Comparison of ENCODE assay signal across 17 mouse cellular contexts in the genomic region with DNA sequence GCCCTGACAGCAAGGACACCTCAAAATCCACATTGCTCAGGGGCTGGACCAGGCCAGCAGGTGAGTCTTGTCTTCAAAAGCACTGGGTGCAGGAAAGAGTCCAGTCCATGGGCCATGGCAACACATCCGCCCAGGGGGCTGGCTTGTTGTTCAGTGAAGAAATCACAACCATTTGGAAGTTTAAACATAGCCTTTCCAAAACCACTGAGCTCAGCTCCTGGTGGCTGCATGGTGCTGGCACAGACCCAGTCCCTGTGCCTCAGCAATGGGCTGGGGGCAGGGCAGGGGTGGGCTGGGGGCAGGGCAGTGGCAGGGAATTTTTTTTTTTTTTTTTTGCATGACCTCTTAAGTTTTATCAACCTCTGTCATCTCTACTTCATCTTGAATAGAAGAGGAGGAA.
A peak's percentile ranks its signal among the peaks of the same experiment; 100 is the strongest.
DNase-seq lines count a peak whose midpoint lies in the region; ATAC-seq and TF ChIP-seq lines count a peak whose summit lies in the region.
"Had no signal": no experiment of that assay in that cellular context is flagged by ENCODE, and none has a peak within 500 bp of the region (broad histone marks: within the 10 kb centered on the region; RNA-seq: fewer than 3 reads in every experiment).

No protein-coding gene starts in this region.

- ATAC-seq in embryonic facial prominence, embryonic 13.5 days (ENCODE audit: insufficient number of reproducible peaks, insufficient read depth, low FRiP score, low TSS enrichment, low read depth), result no peak
- no peak for ATAC-seq in intestine, embryonic 14.5 days (replicated peaks; ENCODE audit: low FRiP score, low TSS enrichment, low read depth)
- ATAC-seq in intestine, postnatal 0 days, result no peak
- ATAC-seq in stomach, embryonic 14.5 days (ENCODE audit: insufficient number of reproducible peaks, insufficient read depth, low FRiP score, low read depth), result no peak
- ATAC-seq in megakaryocyte-erythroid progenitor cell, adult 5-6 weeks (replicated peaks; ENCODE audit: low FRiP score, low TSS enrichment, poor library complexity, severe bottlenecking), result no peak
- ATAC-seq: midbrain, embryonic 15.5 days had no signal

- H3K27ac ChIP-seq in embryonic facial prominence, embryonic 13.5 days, result peak overlapping the region; percentile 49; the same call in 1 of the 2 replicates
- no peak overlapping the region for H3K27ac ChIP-seq in embryonic facial prominence, embryonic 10.5 days (replicated peaks)
- H3K27ac ChIP-seq in intestine, embryonic 14.5 days (ENCODE audit: low read depth), result peak overlapping the region; percentile 66; the same call in 1 of the 2 replicates
- H3K27ac ChIP-seq in intestine, postnatal 0 days (ENCODE audit: low read depth, low read length), result no peak overlapping the region
- peak overlapping the region; percentile 76 for H3K27ac ChIP-seq in stomach, embryonic 14.5 days (ENCODE audit: low read length)
- H3K27ac ChIP-seq: forebrain, embryonic 12.5 days; macrophage; midbrain, embryonic 15.5 days; neural tube, embryonic 12.5 days had no signal

- no peak overlapping the region for H3K4me2 ChIP-seq in embryonic facial prominence, embryonic 13.5 days
- no peak overlapping the region for H3K4me2 ChIP-seq in intestine, embryonic 14.5 days (ENCODE audit: low read length)
- no peak overlapping the region for H3K4me2 ChIP-seq in intestine, postnatal 0 days (replicated peaks; ENCODE audit: low read depth)
- no peak overlapping the region for H3K4me2 ChIP-seq in stomach, embryonic 14.5 days (replicated peaks; ENCODE audit: low read depth, low read length)
- H3K4me2 ChIP-seq: forebrain, embryonic 12.5 days; midbrain, embryonic 15.5 days; neural tube, embryonic 12.5 days had no signal

- no peaks in the 10 kb centered on the region for H3K36me3 ChIP-seq in embryonic facial prominence, embryonic 13.5 days
- peaks cover 11% of the 10 kb centered on the region; the same call in 1 of the 2 replicates for H3K36me3 ChIP-seq in embryonic facial prominence, embryonic 10.5 days (replicated peaks)
- no peaks in the 10 kb centered on the region for H3K36me3 ChIP-seq in intestine, embryonic 14.5 days (ENCODE audit: control insufficient read depth, insufficient read depth, low read length)
- H3K36me3 ChIP-seq in intestine, postnatal 0 days (ENCODE audit: control insufficient read depth, insufficient read depth), result 0 out of 2 replicates have a peak, but pooled peaks cover 3% of the 10 kb centered on the region
- H3K36me3 ChIP-seq in stomach, embryonic 14.5 days (ENCODE audit: control insufficient read depth, insufficient read depth, low read length), result 0 out of 2 replicates have a peak, but pooled peaks cover 3% of the 10 kb centered on the region
- H3K36me3 ChIP-seq: midbrain, embryonic 15.5 days had no signal

- H3K27me3 ChIP-seq in embryonic facial prominence, embryonic 13.5 days, result no peaks in the 10 kb centered on the region
- 0 out of 2 replicates have a peak, but pooled peaks cover 3% of the 10 kb centered on the region for H3K27me3 ChIP-seq in embryonic facial prominence, embryonic 10.5 days (replicated peaks; ENCODE audit: low read depth, poor library complexity, severe bottlenecking)
- no peaks in the 10 kb centered on the region for H3K27me3 ChIP-seq in intestine, embryonic 14.5 days (replicated peaks; ENCODE audit: control insufficient read depth, insufficient read depth, low read length)
- no peaks in the 10 kb centered on the region for H3K27me3 ChIP-seq in intestine, postnatal 0 days (replicated peaks; ENCODE audit: control insufficient read depth, insufficient read depth, low read length)
- H3K27me3 ChIP-seq in stomach, embryonic 14.5 days (ENCODE audit: control insufficient read depth, insufficient read depth, low read length), result no peaks in the 10 kb centered on the region
- H3K27me3 ChIP-seq: forebrain, embryonic 12.5 days; neural tube, embryonic 12.5 days had no signal

- no peak for DNase-seq in embryonic facial prominence, embryonic 10.5 days (ENCODE audit: low spot score)
- no peak for DNase-seq in intestine, embryonic 14.5 days (ENCODE audit: low spot score)
- DNase-seq in lung, postnatal 4 days, result peak; percentile 44 to 64
- DNase-seq in lung, postnatal 25 days (ENCODE audit: low spot score), result no peak
- DNase-seq: adrenal gland, postnatal 10 days; cerebellum, adult 2 months; layer of hippocampus, adult 9-11 months; right cerebral cortex, postnatal 4 days; thymus, postnatal 4 days had no signal

- H3K9ac ChIP-seq in embryonic facial prominence, embryonic 13.5 days, result no peak overlapping the region
- no peak overlapping the region for H3K9ac ChIP-seq in intestine, embryonic 14.5 days (ENCODE audit: low read length)
- no peak overlapping the region; the same call in 1 of the 2 replicates for H3K9ac ChIP-seq in intestine, postnatal 0 days (ENCODE audit: low read depth, low read length)
- no peak overlapping the region for H3K9ac ChIP-seq in stomach, embryonic 14.5 days (replicated peaks; ENCODE audit: low read depth, low read length)
- H3K9ac ChIP-seq: forebrain, embryonic 12.5 days; midbrain, embryonic 15.5 days; neural tube, embryonic 12.5 days had no signal

- WGBS in embryonic facial prominence, embryonic 13.5 days, result 67% methylated on average over 1 of the region's 1 CpGs
- 74% methylated on average over 1 of the region's 1 CpGs for WGBS in embryonic facial prominence, embryonic 10.5 days
- 68% methylated on average over 1 of the region's 1 CpGs for WGBS in intestine, embryonic 14.5 days
- WGBS in intestine, postnatal 0 days, result 61% methylated on average over 1 of the region's 1 CpGs
- 73% methylated on average over 1 of the region's 1 CpGs for WGBS in stomach, embryonic 14.5 days

- peaks cover 31% of the 10 kb centered on the region for H3K4me1 ChIP-seq in embryonic facial prominence, embryonic 13.5 days
- peaks cover 52% of the 10 kb centered on the region for H3K4me1 ChIP-seq in embryonic facial prominence, embryonic 10.5 days
- peaks cover 18% of the 10 kb centered on the region for H3K4me1 ChIP-seq in intestine, embryonic 14.5 days (replicated peaks; ENCODE audit: control insufficient read depth, insufficient read depth, low read length)
- no peaks in the 10 kb centered on the region for H3K4me1 ChIP-seq in intestine, postnatal 0 days (replicated peaks; ENCODE audit: control insufficient read depth, insufficient read depth, low read length)
- H3K4me1 ChIP-seq in stomach, embryonic 14.5 days (ENCODE audit: control insufficient read depth, insufficient read depth, low read length), result peaks cover 31% of the 10 kb centered on the region; the same call in 1 of the 2 replicates

- TF ChIP-seq CTCF in intestine, postnatal 0 days (IDR thresholded peaks at IDR 0.05; ENCODE audit: low read depth), result no peak

- H3K4me3 ChIP-seq in embryonic facial prominence, embryonic 13.5 days, result no peak overlapping the region
- no peak overlapping the region for H3K4me3 ChIP-seq in embryonic facial prominence, embryonic 10.5 days
- H3K4me3 ChIP-seq in intestine, embryonic 14.5 days (ENCODE audit: low read depth, low read length), result no peak overlapping the region
- no peak overlapping the region for H3K4me3 ChIP-seq in intestine, postnatal 0 days (ENCODE audit: low read depth, low read length)
- H3K4me3 ChIP-seq in stomach, embryonic 14.5 days (ENCODE audit: low read depth, low read length), result no peak overlapping the region
- H3K4me3 ChIP-seq: forebrain, embryonic 12.5 days; midbrain, embryonic 15.5 days; neural tube, embryonic 12.5 days had no signal

- no peaks in the 10 kb centered on the region for H3K9me3 ChIP-seq in embryonic facial prominence, embryonic 13.5 days
- H3K9me3 ChIP-seq in embryonic facial prominence, embryonic 10.5 days, result no peaks in the 10 kb centered on the region
- no peaks in the 10 kb centered on the region for H3K9me3 ChIP-seq in intestine, embryonic 14.5 days (ENCODE audit: control insufficient read depth, low read length)
- H3K9me3 ChIP-seq in intestine, postnatal 0 days (ENCODE audit: control insufficient read depth), result no peaks in the 10 kb centered on the region
- no peaks in the 10 kb centered on the region for H3K9me3 ChIP-seq in stomach, embryonic 14.5 days (ENCODE audit: control insufficient read depth, low read depth, low read length)
- H3K9me3 ChIP-seq: forebrain, embryonic 12.5 days; midbrain, embryonic 15.5 days; neural tube, embryonic 12.5 days had no signal

Comparison
In these comparisons a context has a peak if more than half of its experiments do, and no peak if none do; other contexts are left out.
1. H3K27ac ChIP-seq: peak in embryonic facial prominence, embryonic 13.5 days (single experiment), intestine, embryonic 14.5 days (single experiment) and stomach, embryonic 14.5 days (single experiment); none in embryonic facial prominence, embryonic 10.5 days (single experiment) and intestine, postnatal 0 days (single experiment).
2. DNase-seq: peak in lung, postnatal 4 days (2 of 2); none in embryonic facial prominence, embryonic 10.5 days (single experiment), intestine, embryonic 14.5 days (single experiment) and lung, postnatal 25 days (single experiment).